Mouse (Mus musculus) thymus, postnatal 4 days (tissue): ENCODE results near the gene Ccdc122.
"Not testable (repeated sequence)": the region's sequence is repeated elsewhere in the genome, so short reads cannot be mapped to it uniquely, and the experiment has no call there.

Experiments used
- DNase-seq: peaks from one replicate; pipeline ENCODE4 v3.0.0; 2021

The Ccdc122 gene

DNA sequence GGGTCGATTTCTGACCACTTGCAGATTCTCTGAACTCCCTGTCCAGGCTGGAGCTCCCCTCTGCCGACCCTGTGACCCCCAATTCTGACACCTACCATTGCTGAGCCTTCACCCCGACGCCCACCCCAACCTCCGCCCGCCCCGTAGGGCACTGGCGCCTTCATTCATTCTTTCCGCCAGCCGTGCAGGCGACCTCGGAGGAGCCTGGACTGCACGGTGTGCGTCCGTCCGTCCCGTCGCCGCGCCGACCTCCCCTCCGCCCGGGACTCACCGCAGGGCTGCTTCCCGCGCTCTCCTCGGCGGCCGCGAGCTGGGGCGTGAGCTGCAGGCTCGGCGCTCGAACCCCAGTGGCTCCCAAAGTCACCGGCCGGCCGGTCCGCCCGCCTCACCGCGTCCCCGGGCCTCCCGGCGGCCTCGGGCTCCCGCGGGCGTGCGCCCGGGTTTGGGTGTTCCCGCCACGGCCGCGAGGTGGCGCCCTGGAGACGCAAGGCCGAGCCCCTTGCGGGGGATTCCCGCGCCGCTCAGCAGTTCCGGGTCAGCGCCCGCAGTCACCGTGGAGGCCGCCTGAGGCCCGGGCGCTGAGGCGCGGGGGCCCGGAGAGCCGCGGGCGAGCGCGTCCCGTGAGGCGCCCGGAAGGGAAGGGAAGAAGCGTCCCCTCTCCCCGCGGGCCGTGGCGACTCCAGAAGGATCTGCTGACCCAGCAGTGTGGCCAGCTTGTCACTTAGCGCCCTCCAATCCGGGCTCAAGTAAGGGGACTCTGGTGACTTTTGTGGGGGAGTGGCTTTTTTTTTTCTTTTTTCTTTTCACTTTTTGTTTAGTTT, at the start of gene Ccdc122, which contains the start of gene Lacc1:
Ccdc122 (plus strand) TSS at position 547 of the 821 bp plus-strand sequence.
Lacc1 (minus strand) TSS at position 679 of the 821 bp plus-strand sequence.
- peak; percentile 93 for DNase-seq

DNA sequence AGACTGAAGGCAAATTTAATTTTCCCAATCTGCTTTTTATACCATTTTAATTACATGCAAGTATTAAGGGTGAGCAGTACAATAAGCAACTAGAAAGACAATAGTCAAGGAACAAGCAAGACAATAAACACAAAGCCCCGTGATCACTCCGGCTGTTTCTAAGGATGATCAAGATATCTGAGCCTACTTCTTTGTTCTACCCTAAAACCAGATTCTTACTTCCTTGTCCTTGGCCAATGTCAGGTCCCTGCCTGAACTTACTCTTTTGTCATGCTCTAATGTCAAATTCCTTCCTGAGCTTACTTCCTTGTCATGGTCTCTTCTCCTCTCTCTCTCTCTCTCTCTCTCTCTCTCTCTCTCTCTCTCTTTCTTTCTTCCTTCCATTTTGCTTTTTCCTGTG, 46.2 kb upstream of the Ccdc122 start:
- DNase-seq = not testable (repeated sequence)

DNA sequence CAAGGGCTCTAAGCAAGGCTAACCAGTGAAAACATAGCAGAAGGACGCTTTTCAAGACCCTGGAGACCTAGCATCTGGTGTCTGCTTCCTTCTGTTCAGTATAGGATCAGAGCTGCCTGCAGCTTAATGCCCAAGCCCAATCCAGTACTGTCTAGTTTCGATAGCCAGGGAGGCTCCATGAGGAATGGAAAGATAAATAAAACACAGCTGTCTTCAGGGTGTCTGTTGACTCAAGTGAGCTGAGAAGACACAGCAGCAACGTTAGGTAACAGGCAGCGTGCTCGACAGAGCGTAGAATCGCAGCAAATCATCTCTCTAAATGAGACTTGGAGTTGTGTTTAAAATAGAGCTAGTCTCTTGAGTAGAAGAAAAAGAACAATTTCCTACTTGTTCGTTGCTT, 31.8 kb upstream of the Ccdc122 start:
- no peak for DNase-seq

DNA sequence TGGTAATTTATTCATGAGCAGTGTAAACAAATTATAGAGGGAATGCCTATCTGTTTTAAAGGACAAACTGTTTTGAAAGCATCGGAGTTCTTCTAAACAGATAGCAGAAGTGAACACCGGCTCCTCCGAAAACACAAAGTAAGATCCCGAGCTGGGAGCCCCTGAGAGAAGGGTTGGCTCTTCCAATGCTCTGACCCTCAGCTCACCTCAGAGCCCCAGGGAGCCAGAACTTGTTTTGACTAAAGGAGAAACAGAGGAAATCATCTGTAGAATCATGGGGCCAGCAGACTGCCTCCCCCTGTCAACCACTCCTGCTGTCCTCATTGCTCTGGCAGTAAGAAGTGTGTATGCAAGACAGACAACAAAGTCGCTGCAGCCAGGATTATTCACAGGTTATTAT, 31.0 kb upstream of the Ccdc122 start:
- no peak for DNase-seq

DNA sequence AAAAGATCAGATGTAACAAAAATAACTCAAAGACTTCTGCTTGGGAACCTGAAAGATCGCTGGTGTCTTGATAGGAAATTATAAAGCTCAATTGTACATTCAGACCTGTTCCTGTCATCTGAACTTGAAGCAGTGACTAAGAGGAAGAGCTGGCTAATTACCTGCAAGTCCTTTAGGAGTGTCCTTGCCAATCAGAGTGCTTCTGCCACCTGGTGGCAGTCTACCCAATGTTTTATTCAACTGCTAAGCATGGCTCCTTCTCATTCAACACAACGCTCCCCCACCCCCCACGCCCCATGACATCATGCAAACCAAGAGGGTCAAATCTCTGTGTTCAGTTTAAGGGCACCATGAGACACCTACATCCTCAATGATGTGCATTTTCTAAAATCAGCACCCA, 28.3 kb upstream of the Ccdc122 start:
- peak; percentile 82 for DNase-seq

DNA sequence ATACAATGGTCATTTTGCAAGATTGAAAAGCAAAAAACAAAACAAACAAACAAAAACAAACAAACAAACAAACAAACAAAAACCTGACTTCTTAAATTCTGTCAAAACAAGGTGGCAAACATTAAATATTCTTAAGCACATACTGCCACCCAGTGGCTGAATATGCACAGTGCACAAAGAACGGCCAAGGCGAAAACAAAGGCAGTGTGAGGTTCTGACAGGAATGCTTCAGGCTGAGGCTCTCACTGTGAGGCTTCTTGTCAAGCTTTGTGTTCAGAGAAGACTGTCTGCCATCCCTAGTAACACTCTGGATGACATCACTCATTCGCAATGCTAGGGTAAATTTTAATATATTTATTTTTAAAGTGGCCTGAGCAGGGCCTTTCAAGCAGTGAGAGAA, 24.8 kb upstream of the Ccdc122 start:
- peak; percentile 72 for DNase-seq

DNA sequence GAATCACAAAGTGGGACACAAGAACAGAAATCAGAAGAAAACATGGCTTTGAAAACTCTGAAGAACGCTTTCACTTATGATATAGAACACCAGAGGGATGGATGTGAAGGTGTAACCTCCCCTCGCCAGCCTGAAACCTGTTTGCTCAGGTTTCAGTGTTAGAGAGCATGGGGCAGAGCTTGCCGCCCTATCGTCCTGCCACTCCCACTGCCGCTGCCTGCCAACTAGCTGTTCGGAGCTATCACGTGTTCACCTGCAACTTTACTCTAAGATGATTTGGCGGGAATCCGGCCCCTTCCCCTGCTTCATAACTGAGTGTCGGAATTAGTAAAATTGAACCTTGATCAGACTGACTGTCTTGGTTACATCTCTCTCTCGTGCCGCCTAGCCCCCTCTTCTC, 19.8 kb upstream of the Ccdc122 start:
- not testable (repeated sequence) for DNase-seq

DNA sequence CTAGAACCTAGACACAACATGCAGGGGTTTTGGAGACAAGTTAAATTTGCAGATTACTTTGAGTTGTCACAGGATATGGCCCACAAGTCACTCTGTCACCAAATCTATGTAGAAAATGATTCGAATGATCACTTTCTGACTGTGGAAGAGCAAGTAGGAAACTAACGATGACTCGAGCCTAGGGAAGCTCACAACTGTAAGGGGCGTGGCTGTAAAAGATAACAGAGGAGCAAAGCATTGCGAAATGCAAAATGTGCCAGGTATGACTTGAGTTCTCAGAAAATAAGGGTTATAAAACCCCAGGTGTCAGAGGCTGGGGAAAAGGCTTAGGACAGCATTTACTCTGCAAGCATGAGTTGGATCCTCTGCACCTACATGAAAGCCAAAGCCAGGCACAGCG, 19.4 kb upstream of the Ccdc122 start:
- no peak for DNase-seq

DNA sequence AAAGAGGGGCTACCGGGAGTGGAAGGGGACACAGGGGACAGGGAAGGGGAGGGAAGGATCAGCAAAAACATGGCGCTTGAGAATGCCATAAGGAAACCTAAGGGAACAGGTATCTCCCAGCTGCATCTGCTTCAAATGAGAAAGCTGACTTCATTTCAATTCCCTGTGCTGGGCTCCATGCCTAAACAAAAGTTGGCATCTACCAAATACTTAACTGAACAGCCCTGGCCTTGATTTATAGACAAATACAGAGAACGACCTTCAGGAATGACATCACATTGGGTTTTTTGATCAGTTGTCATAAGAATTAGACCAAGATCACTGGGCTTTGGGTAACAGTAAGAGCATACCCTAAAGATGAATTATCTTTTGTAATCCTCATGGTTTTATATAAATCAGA, 12.1 kb upstream of the Ccdc122 start:
- no peak for DNase-seq

DNA sequence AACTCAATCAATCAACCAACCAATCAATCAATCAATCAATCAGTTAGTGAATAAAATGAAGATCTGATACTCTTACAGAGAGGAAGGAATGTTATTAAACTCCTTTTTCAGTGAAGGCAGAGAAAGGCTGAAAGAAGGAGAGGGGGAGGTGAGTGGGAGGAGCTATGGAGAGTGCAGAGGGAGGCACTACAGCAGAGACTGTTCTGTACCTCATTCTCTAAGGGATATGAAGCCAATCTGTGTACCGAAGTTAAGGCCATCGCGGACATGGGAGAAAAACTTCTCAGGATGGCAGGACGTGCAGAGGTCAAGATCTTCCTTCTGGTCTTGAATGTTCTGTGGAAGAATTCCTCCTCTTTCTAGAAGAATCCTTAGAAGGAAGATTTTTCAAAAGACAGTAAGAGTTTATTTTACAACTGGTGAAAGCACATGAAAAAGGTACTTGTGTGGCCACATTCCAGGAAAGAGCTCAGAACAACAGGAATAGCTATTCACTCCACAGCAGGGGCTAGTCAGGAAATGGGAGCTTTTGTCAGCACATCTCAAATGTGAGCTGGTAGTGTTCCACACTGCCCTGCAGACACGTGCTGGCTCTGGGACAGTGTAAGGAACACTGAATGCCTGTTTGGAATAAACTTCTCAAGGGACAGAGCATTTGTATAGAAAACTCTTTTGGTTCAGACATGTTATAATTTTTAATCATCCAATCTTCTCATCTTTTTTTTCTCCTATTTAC, 7.1 kb upstream of the Ccdc122 start:
- DNase-seq = no peak

DNA sequence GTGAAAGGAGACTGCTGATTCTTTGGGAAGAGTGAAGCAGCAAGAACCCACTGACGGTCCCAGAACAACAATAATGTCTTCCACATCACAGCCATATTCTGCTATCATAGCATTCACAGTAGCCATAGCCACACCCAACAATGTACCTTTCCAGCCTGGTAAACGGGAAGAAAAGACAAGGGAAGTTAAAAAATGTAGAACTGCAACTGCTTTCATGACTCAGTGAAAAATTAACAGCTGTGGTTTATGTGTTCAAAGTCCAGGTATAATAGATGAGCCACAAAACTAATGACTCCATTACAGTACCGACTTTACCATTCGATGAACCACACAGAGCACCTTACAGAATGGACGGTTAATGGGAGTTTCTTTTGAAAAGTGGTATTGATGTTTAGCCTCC, 5.8 kb upstream of the Ccdc122 start:
- DNase-seq = no peak

DNA sequence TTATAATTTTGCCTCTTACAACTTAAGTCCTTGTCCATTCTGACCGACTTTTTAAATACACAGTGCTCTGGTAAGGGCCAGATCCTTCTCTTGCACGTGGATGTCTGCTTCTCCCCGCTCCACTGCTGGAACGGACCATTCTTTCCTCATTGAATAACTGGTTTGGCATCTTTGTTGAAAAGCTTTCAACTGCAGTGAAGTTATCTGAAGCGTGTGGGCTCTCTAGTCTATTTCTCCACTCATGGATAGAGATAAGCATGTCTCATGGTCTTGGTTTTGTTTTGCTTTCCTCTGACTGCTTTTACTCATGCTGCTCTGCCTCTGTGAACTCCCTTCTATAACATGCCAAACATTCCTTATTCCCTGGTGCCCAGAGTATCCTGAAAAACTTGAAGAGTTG, 4.1 kb upstream of the Ccdc122 start:
- no peak for DNase-seq

DNA sequence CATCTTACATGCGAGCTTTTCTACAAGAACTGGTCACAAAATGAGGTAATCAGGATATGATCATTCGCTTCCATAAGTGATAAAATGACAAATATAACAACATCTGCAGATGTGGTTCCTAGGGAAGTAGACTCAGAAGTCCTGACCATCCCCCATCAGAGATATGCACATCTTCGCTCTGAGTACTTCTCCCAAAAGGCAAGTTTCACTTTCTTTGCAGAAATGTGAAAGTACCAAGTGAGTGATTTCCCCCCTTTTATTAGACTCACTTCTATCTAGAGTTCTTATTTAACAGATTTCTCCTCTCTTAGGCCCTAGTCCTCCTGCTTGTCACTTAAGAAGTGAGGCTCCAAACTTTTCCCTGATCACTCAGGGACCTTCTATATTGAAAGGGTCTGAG, 3.2 kb upstream of the Ccdc122 start:
- no peak for DNase-seq

DNA sequence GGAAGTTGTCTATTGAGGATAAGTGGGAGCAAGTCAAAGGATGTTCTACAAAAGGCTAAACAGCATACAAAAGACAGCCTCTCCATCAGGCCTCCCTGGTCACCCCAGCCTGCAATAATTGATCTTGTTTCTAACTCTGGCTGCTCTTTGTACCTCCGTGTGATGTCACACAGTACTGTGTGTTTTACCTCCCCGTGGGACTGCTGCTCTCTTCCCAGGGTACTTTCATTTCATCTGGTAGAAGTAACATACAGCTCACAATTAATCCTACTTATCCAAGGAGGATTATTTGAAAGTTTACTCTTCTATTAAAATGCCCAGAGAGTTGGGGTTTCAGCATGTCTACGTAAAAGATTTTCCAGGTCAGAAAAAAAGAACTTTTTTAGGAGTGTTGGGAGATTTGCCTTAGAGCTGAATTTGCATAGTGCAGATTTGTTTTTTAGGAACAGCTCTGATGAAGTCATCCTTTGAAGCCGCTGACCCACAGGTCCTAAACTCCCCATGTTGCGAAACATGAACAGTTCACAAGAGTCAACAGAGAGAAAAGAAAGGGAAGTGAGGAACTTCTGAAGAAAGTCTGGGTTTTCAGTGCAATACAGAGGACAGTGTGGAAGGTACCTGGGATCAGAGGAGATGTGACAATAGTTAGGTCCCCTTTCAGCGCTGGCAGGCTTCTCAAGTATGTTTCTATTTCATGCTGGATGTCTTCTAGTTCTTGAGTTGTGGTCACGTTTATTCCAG, 2.2 kb upstream of the Ccdc122 start:
- no peak for DNase-seq

DNA sequence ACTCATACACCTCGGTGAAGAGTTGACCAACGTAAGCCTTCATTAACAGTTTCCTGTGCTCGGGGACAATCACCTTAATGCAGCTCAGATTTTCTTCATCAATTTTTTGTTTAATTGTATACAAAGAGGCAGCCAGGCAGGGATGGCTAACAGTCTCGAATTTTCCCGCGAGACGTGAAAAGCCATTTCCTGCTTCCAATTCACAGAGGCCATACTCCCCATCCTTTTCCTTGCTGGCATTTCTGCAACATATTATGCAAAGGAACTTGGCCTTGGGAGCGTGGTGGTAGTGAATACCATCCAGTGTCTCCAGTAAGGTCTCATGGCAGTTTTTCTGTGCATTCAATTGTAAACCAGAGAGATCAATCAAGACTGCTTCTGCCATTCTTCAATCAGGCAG, 1.6 kb upstream of the Ccdc122 start:
- DNase-seq = no peak

DNA sequence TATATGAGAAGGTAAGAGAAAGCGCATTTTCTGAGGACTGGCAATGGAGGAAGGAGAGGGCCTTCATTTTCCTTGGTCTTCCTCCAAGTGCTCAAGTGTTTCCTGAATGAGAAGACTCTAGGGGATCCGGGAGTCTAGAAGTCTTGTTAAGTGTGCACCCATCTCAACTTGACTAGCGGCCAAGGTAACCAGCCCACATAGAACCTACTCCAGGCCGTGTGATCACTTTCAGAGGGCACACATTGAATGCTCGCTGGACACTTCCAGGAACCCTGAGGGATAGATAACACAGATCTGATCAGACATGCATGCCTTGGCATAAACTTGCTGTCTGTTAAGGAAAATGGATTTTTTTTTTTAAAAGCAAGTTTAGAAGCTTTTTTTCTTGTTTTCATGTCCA, 758 bp downstream of the Ccdc122 start:
- no peak for DNase-seq

DNA sequence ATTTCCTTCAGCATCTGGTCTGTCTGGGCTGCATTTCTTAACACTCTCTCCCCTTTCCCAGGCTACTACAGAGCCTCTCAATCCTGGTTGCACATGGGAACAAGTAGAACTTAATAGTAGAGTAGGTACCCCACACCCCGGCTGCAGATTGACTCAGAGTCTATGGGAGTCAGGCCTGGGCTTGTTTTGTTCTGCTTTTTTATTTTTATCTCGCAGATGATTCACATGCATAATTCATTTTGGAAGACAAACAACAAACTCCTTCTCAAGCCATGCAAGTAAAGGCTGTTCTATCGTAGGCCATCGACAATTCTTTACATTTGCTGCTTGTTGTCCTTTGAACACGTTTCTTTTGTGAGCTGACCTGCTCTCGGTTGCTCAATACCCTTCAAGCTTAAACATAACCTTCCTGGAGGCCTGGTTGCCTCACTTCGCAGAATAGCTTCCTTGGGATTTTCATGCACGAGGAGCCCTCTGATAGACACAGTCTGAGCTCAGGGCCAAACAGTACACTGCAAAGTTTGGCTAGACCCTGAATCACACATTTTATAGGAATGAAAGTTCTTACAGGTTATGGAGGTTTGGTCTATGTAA, 1.4 kb downstream of the Ccdc122 start:
- no peak for DNase-seq

DNA sequence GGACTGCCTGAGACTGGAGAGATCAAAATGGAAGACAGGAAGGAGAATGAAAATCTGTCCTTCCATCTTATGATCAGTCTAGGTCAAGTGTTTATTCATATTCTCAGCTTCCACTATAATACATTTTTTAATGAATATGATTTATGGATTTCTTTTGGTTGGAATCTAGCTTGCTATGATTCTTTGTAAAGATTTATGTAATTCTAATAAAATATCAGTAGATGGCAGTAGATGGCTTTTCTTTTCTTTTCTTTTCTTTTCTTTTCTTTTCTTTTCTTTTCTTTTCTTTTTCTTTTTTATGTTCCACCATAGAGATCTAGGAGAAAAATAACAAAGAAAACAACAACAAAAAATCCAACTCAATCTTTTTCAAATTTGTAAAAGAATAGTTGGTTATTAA, 16.7 kb downstream of the Ccdc122 start:
- no peak for DNase-seq

DNA sequence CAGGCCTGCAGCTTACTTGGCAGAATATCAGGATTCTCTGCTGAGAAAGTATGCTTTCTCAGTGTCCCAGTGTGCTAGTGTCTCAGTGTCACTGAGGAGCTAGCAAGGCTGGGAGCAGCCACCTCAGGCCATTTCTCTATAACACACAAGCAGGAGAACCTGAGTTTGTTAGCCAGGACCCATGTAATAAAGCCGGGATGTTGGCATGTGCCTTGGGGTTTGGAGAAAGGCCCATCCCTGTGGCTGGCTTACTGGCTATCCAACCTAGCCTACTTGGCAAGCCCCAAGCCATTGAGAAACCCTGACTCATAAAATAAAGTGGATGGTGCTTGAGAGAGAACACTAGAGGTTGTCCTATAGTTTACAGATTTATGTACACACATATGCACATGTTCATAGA, 32.8 kb downstream of the Ccdc122 start:
- DNase-seq = no peak

DNA sequence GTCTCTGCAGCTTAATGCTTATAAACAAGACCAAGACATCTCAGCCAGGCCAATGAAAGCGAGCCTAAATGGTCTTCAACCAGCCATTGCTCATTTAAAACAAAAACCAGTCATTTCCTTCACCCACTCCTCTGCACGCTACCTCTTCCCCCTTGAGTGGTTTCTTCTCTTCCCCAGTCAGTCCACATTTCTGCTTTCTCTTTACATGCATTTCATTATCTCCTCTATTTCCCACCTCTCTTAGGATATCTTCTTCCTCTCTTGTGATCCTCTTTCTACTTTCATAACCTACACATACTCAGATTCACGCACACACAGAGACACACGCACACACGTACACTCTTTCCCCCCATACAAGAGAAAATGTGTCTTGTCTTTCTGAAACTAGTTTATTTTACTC, 44.7 kb downstream of the Ccdc122 start:
- DNase-seq = no peak

DNA sequence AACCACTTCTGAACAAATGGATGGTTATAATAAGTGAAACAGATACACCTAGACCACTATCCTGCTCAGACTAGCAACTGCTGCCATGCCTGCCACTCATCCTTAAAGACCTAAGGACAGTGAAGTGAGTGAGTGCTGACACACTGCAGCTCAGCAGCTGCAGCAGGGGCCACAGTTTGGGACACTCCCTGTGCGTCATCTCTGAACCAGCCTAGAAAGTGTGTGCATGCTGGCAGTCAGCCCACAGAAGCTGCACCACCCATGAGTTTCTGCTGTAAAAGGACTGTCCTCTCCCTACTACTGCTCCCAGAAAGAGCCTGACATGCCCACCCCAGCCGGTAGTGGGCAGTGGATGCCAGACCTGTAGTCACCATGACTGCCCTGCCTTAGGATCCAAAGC, 63.7 kb downstream of the Ccdc122 start:
- DNase-seq = no peak

DNA sequence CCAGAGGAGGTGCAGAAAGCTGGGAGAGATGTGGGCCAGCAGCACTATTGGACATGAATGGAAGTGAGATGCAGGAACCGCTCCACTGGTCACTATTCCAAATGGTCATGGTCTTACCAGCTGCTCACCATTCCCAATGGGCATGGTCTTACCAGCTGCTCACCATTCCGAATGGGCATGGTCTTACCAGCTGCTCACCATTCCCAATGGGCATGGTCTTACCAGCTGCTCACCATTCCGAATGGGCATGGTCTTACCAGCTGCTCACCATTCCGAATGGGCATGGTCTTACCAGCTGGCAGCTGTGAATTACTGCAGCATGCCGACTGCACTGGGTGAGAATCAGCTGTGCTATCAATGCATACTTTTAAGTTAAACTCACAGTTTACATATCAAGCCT, 74.0 kb downstream of the Ccdc122 start:
- not testable (repeated sequence) for DNase-seq

DNA sequence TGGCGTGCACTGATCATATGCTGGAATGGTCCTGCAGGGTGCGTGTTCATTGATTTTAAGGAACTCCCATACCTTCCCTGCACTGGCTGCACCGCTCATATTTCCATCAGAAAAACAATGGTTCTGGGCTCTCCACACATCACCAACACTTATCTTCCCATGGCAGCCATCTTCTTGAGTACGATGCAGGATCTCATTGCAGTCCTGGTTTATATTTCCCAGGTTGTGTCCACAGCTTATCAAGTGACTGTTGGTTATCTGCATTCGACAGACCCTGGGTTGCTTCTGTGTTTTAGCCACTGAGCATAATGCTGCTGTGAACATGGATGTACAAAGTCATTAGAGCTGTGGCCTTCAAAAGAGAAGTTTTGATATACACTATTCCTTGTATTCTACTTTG, 94.0 kb downstream of the Ccdc122 start:
- DNase-seq = no peak
